Mouse (Mus musculus): Measurements from ENCODE around the gene 4930579G24Rik.

DNA sequence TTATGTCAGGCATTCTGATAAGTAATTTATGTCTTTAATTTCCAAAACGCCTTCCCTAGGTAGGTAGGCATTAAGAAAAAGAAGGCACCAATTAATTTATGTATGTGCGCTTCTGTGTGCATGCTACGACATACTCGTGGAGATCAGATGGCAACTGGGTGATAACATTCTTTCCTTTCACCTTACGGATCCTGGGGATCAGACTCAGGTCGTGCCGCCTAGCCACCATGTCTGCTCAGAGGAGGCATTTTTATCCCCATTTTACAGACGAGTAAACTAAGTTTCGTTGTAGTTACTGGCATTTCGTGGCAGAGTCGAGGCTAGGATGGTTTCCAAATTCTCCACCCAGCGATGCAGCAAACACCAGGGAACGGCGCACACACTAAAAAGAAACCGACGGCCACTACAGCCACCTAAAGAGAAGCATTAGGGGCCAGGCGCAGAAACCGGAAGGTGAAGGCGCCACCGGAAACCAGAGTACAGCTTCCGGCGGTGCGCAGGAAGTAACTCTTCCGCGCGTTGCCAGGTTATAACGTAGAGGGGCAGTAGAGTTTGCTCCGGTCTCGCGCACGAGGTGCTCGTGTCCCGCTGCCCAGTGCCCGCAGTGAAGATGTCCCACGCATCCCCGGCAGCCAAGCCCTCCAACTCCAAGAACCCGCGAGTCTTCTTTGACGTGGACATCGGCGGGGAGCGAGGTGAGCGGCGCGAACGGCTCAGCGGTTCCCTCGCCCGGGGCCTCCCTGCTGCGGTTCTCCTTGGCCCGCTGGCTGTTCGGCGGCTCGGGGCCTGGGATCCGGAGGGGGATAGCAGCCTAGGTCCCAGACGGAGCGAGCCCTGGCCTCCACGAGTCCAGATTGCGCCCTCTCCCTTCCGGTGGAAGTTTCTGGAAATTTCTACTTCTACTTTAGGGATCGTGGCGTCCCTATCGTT lies 37.8 kb upstream of the 4930579G24Rik start, which contains the start of gene Ppid:
- TF ChIP-seq CTCF (IDR thresholded peaks at IDR 0.05; ENCODE audit: low read depth) = peak; percentile 30
- no peak for TF ChIP-seq EP300 (optimal IDR thresholded peaks at IDR 0.05)

All from stomach, postnatal 0 days (tissue).